Mouse (Mus musculus) small intestine, adult 2 months (tissue): ENCODE data around the gene Fer1l5.

Experiments
- CTCF ChIP-seq: fragments of 200-500 bp; IDR thresholded peaks from 2 replicates; pipeline ENCODE4 v1.5.1; 2012; ENCODE audit warnings: low read depth, mild to moderate bottlenecking, control low read depth, inconsistent platforms, low read length, moderate library complexity, mixed read lengths; ENCODE audit not compliant: insufficient replicate concordance, insufficient read length; ENCODE audit errors: extremely low read depth
- POLR2A ChIP-seq: fragments of 200-500 bp; IDR thresholded peaks from 2 replicates; pipeline ENCODE4 v1.6.1; 2012; ENCODE audit warnings: low read depth, mild to moderate bottlenecking, control low read depth, inconsistent platforms, low read length, moderate library complexity

DNA sequence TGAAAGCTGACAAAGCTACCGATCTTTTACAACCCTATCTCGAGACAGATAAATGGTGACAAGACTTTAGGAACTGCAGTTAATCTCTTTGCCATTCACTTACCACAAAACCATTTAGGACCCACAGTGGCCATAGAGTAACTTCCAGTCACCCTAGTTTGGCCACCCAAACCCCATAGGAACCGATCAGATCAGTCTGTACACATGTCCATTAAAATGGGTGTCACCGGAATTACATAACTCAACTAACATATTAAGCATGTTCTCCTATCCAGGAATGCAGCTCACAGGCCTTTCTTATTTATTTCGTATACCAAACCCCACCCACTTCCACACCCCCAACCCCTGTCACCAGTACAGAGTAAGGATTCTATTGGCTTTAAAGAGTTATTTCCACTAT lies 74.8 kb downstream of the Fer1l5 start:
- TF ChIP-seq CTCF = no peak
- TF ChIP-seq POLR2A = no peak
